Mouse (Mus musculus) left cerebral cortex, adult 9 months (tissue): ENCODE measurements around the gene Eps8l3.
"Not testable (repeated sequence)": the region's sequence is repeated elsewhere in the genome, so short reads cannot be mapped to it uniquely, and the experiment has no call there.

Experiments
- DNase-seq, 2 experiments: peaks; one replicate each; pipeline ENCODE4 v3.0.0; 2022; ENCODE audit warnings: low spot score in 2 of 2

Gene Eps8l3

GRCm38 (mm10) chr3:107853232-107854181 is 23.5 kb upstream of the Eps8l3 start:
- no peak for DNase-seq

- DNase-seq: no peak
Measured at GRCm38 (mm10) chr3:107855368-107855767, 21.7 kb upstream of the Eps8l3 start.

- DNase-seq: no peak
Measured at GRCm38 (mm10) chr3:107857646-107858045, 19.4 kb upstream of the Eps8l3 start.

- DNase-seq: not testable (repeated sequence)
Measured at GRCm38 (mm10) chr3:107861483-107861882, 15.5 kb upstream of the Eps8l3 start.

- DNase-seq: no peak
Measured at GRCm38 (mm10) chr3:107862471-107862870, 14.6 kb upstream of the Eps8l3 start.

GRCm38 (mm10) chr3:107863471-107863870 is 13.6 kb upstream of the Eps8l3 start:
- no peak for DNase-seq

- peak; percentile 80 to 97 for DNase-seq
Measured at GRCm38 (mm10) chr3:107863898-107864603, 13.0 kb upstream of the Eps8l3 start.

- no peak for DNase-seq
Measured at GRCm38 (mm10) chr3:107865364-107866091, 11.5 kb upstream of the Eps8l3 start.

- DNase-seq: peak; percentile 60 to 95
Measured at GRCm38 (mm10) chr3:107867086-107867485, 9.9 kb upstream of the Eps8l3 start.

GRCm38 (mm10) chr3:107868452-107868851 is 8.6 kb upstream of the Eps8l3 start:
- DNase-seq: no peak

- no peak for DNase-seq
Measured at GRCm38 (mm10) chr3:107869097-107869496, 7.9 kb upstream of the Eps8l3 start.

GRCm38 (mm10) chr3:107869925-107870324 is 7.1 kb upstream of the Eps8l3 start:
- no peak for DNase-seq

GRCm38 (mm10) chr3:107873335-107874251 is 3.4 kb upstream of the Eps8l3 start:
- DNase-seq: no peak

GRCm38 (mm10) chr3:107875231-107875630 is 1.8 kb upstream of the Eps8l3 start:
- DNase-seq: no peak

- no peak for DNase-seq
Measured at GRCm38 (mm10) chr3:107877747-107878736, 1.0 kb downstream of the Eps8l3 start.

- DNase-seq: peak; percentile 67 to 80
Measured at GRCm38 (mm10) chr3:107887674-107888495, 10.9 kb downstream of the Eps8l3 start.

GRCm38 (mm10) chr3:107889236-107889635 is 12.2 kb downstream of the Eps8l3 start:
- DNase-seq: not testable (repeated sequence)

- no peak for DNase-seq
Measured at GRCm38 (mm10) chr3:107895194-107895719, 18.2 kb downstream of the Eps8l3 start.
